Comparison of ENCODE assay signal across 10 mouse cellular contexts in genomic region chr17:31074053-31074590, GRCm38 (mm10). TPM values are rescaled to one million over a fixed set of nuclear protein-coding genes. Genes with fewer than 3 reads are reported as not detected.
A peak's percentile ranks its signal among the peaks of the same experiment; 100 is the strongest.
DNase-seq lines count a peak whose midpoint lies in the region; ATAC-seq and TF ChIP-seq lines count a peak whose summit lies in the region.
"Had no signal": no experiment of that assay in that cellular context is flagged by ENCODE, and none has a peak within 500 bp of the region (broad histone marks: within the 10 kb centered on the region; RNA-seq: fewer than 3 reads in every experiment).

No protein-coding gene starts in this region.

- no peak overlapping the region for H3K4me3 ChIP-seq in gastrocnemius, adult 2 months
- H3K4me3 ChIP-seq in forebrain, embryonic 16.5 days (replicated peaks; ENCODE audit: low read length) = no peak overlapping the region
- no peak overlapping the region for H3K4me3 ChIP-seq in limb, embryonic 15.5 days

- H3K9ac ChIP-seq in forebrain, embryonic 16.5 days (replicated peaks; ENCODE audit: low read depth, low read length) = no peak overlapping the region
- no peak overlapping the region for H3K9ac ChIP-seq in limb, embryonic 15.5 days

- TF ChIP-seq CTCF in gastrocnemius, adult 2 months (IDR thresholded peaks at IDR 0.05) = no peak

- H3K4me2 ChIP-seq in forebrain, embryonic 16.5 days (ENCODE audit: low read length) = peak overlapping the region; percentile 53
- no peak overlapping the region for H3K4me2 ChIP-seq in limb, embryonic 15.5 days

- peaks cover 45% of the 10 kb centered on the region for H3K4me1 ChIP-seq in forebrain, embryonic 16.5 days (replicated peaks; ENCODE audit: control insufficient read depth, insufficient read depth, low read length)
- H3K4me1 ChIP-seq in limb, embryonic 15.5 days = peaks cover 50% of the 10 kb centered on the region

- H3K27ac ChIP-seq in gastrocnemius, adult 2 months = peak overlapping the region; percentile 76
- no peak overlapping the region; the same call in 1 of the 2 replicates for H3K27ac ChIP-seq in forebrain, embryonic 16.5 days (ENCODE audit: low read length)
- 0 out of 2 replicates have a peak overlapping the region, but pooled peaks have one; percentile 1 for H3K27ac ChIP-seq in limb, embryonic 15.5 days

- ATAC-seq in forebrain, embryonic 16.5 days = no peak
- ATAC-seq in limb, embryonic 15.5 days (ENCODE audit: insufficient number of reproducible peaks, low FRiP score, low TSS enrichment, low read depth) = no peak
- ATAC-seq in granulocyte monocyte progenitor cell, adult 5-6 weeks (replicated peaks; ENCODE audit: poor library complexity, severe bottlenecking) = no peak

- no peaks in the 10 kb centered on the region for H3K9me3 ChIP-seq in forebrain, embryonic 16.5 days (ENCODE audit: control insufficient read depth, low read length)
- no peaks in the 10 kb centered on the region for H3K9me3 ChIP-seq in limb, embryonic 15.5 days

- peak; percentile 64 for DNase-seq in gastrocnemius, adult 2 months
- DNase-seq in gastrocnemius, adult 8-10 months (ENCODE audit: low spot score in 2 of 2) = no peak
- DNase-seq in B cell, adult 2 months = peak; percentile 53 to 54
- no peak for DNase-seq in adipocyte (ENCODE audit: low spot score)
- no peak for DNase-seq in adrenal gland, postnatal 10 days

- intact Hi-C loops in gastrocnemius, adult 2 months (cut with DNase I) = no loop called here

- no peaks in the 10 kb centered on the region for H3K27me3 ChIP-seq in forebrain, embryonic 16.5 days (replicated peaks; ENCODE audit: control insufficient read depth, insufficient read depth, low read length)
- no peaks in the 10 kb centered on the region for H3K27me3 ChIP-seq in limb, embryonic 15.5 days

- 24% methylated on average over 7 of the region's 7 CpGs for WGBS in forebrain, embryonic 16.5 days
- 22% methylated on average over 7 of the region's 7 CpGs for WGBS in limb, embryonic 15.5 days

- no peaks in the 10 kb centered on the region for H3K36me3 ChIP-seq in forebrain, embryonic 16.5 days (ENCODE audit: control insufficient read depth, insufficient read depth)
- H3K36me3 ChIP-seq in limb, embryonic 15.5 days = no peaks in the 10 kb centered on the region

RNA-seq across cellular contexts. Expression of gene Abcg1, which starts 16.6 kb away (rescaled TPM):
- total RNA-seq in gastrocnemius, adult 2 months (2021) = 1 to 10 TPM in 1 of 2 experiments, under 1 TPM in 1; 0.89 to 2.5 TPM
- total RNA-seq in gastrocnemius, adult 8-10 months (2022) = 1 to 10 TPM; 1.2 to 1.8 (median 1.5) TPM
- polyA plus RNA-seq in forebrain, embryonic 16.5 days (2015; fragmentation: Nextera tagmentation; extraction: Ambion mirVana) = 19.3 and 20.4 TPM in 2 replicates
- polyA plus RNA-seq in limb, embryonic 15.5 days (2015; fragmentation: Nextera tagmentation; extraction: Ambion mirVana) = 8.6 and 9.2 TPM in 2 replicates
- 8.7 and 15.9 TPM in 2 replicates for total RNA-seq in granulocyte monocyte progenitor cell, adult 5-6 weeks (2014; fragmentation: Nextera tagmentation)
- total RNA-seq in granulocyte monocyte progenitor cell, adult 5-6 weeks (2017) = 7.6 and 9.0 TPM in 2 replicates
- total RNA-seq in adrenal gland, postnatal 10 days (2021) = 10 to 100 TPM; 12.9 to 14.2 TPM

RNA-seq across cellular contexts. Expression of gene Tff3, which starts 55.3 kb away (rescaled TPM):
- not detected for total RNA-seq in gastrocnemius, adult 2 months (2021)
- total RNA-seq in gastrocnemius, adult 8-10 months (2022) = not detected
- not detected in 2 replicates for polyA plus RNA-seq in forebrain, embryonic 16.5 days (2015; fragmentation: Nextera tagmentation; extraction: Ambion mirVana)
- 0.35 TPM in 1 of 2 replicates, not detected in the other for polyA plus RNA-seq in limb, embryonic 15.5 days (2015; fragmentation: Nextera tagmentation; extraction: Ambion mirVana)
- total RNA-seq in granulocyte monocyte progenitor cell, adult 5-6 weeks (2014; fragmentation: Nextera tagmentation) = not detected in 2 replicates
- total RNA-seq in granulocyte monocyte progenitor cell, adult 5-6 weeks (2017) = not detected in 2 replicates
- not detected for total RNA-seq in adrenal gland, postnatal 10 days (2021)
- total RNA-seq: ES-E14; hematopoietic stem cell, adult 5-6 weeks had no signal

Comparison
In these comparisons a context has a peak if more than half of its experiments do, and no peak if none do; other contexts are left out.
1. DNase-seq: peak in gastrocnemius, adult 2 months (single experiment) and B cell, adult 2 months (2 of 2); none in gastrocnemius, adult 8-10 months (0 of 2), adipocyte (single experiment) and adrenal gland, postnatal 10 days (single experiment).